Mouse (Mus musculus) G1E (cell line): Measurements from ENCODE around the gene Hs6st3.

ENCODE experiments used
- CTCF ChIP-seq: IDR thresholded peaks from 2 replicates; pipeline ENCODE4 v1.5.1; 2012; ENCODE audit warnings: low read depth, low read length, inconsistent platforms, mixed read lengths
- GATA1 ChIP-seq: IDR thresholded peaks from 2 replicates; pipeline ENCODE4 v1.6.1; 2012; ENCODE audit warnings: borderline replicate concordance, low read length, inconsistent platforms, mixed read lengths
- GATA2 ChIP-seq: IDR thresholded peaks from 2 replicates; pipeline ENCODE4 v1.6.1; 2012; ENCODE audit warnings: low read depth, low read length, inconsistent platforms, borderline replicate concordance
- TAL1 ChIP-seq: conservative IDR thresholded peaks from 2 replicates; pipeline ENCODE4 v1.6.1; 2012; ENCODE audit warnings: low read depth, low read length, inconsistent platforms, mixed read lengths

DNA sequence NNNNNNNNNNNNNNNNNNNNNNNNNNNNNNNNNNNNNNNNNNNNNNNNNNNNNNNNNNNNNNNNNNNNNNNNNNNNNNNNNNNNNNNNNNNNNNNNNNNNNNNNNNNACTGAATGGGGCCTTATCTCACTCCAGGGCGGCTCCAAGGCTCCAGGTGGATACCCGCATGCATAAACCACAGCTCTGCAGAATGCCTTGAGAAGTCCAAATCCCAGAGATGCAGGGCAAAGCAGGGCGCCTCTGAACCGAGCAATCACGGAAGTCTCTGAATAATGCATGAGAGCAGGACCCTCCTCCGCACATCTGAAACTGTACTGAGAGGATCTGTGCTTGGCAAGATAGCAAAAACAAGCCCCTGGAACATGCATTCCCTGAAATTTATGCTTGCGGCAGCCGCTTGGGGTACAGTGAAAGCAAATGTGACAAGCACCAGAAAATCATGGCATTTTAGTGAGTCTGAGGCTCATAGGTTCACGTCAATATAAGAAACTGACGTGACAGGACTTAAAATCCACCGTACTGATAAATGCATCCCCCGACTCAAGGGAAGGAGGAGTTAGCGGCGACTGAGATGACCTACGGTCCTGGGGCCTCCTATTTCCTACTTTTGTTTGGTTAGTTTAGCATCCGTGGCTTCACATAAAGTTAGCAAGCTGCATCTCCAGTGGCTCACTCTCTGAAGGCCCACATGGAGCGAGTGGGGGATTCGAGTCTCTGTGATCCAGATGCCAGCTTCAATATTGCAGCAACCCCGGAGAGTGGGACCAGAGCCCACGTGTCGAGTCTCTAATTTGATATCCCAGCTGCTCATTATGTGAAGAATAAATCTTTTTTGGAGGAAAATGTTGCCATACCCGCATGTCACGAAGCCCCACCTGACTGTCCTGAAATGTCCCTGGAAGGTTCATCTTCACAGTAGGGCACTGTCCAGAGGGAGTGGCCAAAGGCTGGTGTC is 719.5 kb downstream of the Hs6st3 start:
- no peak for TF ChIP-seq CTCF
- no peak for TF ChIP-seq GATA2
- TF ChIP-seq TAL1, result no peak
- no peak for TF ChIP-seq GATA1
